Mouse (Mus musculus): ENCODE measurements around the gene Cmtm7. TPM values are rescaled to one million over a fixed set of nuclear protein-coding genes. Genes with fewer than 3 reads are reported as not detected.

Gene Cmtm7
- polyA plus RNA-seq, 1 experiment from 2014 or later: 104 TPM

- no peaks in the 10 kb centered on the region for H3K27me3 ChIP-seq (replicated peaks)
- H3K36me3 ChIP-seq: peaks cover 88% of the 10 kb centered on the region
- no peak overlapping the region for H3K4me3 ChIP-seq
- no peaks in the 10 kb centered on the region for H3K4me1 ChIP-seq (replicated peaks)
- H3K4me2 ChIP-seq: no peak overlapping the region
- H3K27ac ChIP-seq (ENCODE audit: poor library complexity, severe bottlenecking): no peak overlapping the region
- WGBS: 95% methylated on average over 7 of the region's 7 CpGs
- H3K9ac ChIP-seq: no peak overlapping the region
- H3K9me3 ChIP-seq (replicated peaks): no peaks in the 10 kb centered on the region
- no peak for ATAC-seq (ENCODE audit: insufficient number of reproducible peaks, low FRiP score)
Observed at GRCm38 (mm10) chr9:114713481-114713880, 68.2 kb downstream of the Cmtm7 start.

DNA sequence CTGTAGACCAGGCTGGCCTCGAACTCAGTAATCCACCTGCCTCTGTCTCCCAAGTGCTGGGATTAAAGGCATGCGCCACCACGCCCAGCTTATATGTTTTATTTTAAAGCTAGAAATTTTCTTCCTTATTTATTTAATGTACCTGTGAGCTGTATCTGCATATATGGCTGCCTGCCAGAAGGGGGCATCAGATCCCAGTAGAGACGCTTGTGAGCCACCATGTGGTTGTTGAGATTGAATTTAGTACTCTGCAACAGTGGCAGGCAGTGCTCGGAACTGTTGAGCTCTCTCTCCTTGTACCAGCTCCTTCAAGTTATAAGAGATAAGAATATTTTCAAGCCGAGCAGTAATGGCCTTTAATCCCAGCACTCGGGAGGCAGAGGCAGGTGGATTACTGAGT is 71.3 kb downstream of the Cmtm7 start:
- H3K9me3 ChIP-seq (replicated peaks): no peaks in the 10 kb centered on the region

GRCm38 (mm10) chr9:114707805-114708204 is 73.9 kb downstream of the Cmtm7 start:
- 77% methylated on average over 4 of the region's 4 CpGs for WGBS
- no peak overlapping the region for H3K27ac ChIP-seq (ENCODE audit: poor library complexity, severe bottlenecking)
- no peaks in the 10 kb centered on the region for H3K27me3 ChIP-seq (replicated peaks)
- no peak overlapping the region for H3K4me3 ChIP-seq
- H3K9ac ChIP-seq: no peak overlapping the region
- no peak for ATAC-seq (ENCODE audit: insufficient number of reproducible peaks, low FRiP score)
- H3K4me2 ChIP-seq: no peak overlapping the region
- peaks cover 76% of the 10 kb centered on the region for H3K36me3 ChIP-seq
- no peaks in the 10 kb centered on the region for H3K9me3 ChIP-seq (replicated peaks)
- 0 out of 2 replicates have a peak, but pooled peaks cover 3% of the 10 kb centered on the region for H3K4me1 ChIP-seq (replicated peaks)

More for the DNA sequence above, 71.3 kb downstream of the Cmtm7 start:
- no peaks in the 10 kb centered on the region for H3K27me3 ChIP-seq (replicated peaks)
- no peaks in the 10 kb centered on the region for H3K4me1 ChIP-seq (replicated peaks)
- WGBS: 71% methylated on average over 7 of the region's 7 CpGs
- H3K4me2 ChIP-seq: no peak overlapping the region
- no peak overlapping the region for H3K9ac ChIP-seq
- H3K4me3 ChIP-seq: no peak overlapping the region
- peaks cover 89% of the 10 kb centered on the region for H3K36me3 ChIP-seq
- no peak for ATAC-seq (ENCODE audit: insufficient number of reproducible peaks, low FRiP score)
- H3K27ac ChIP-seq (ENCODE audit: poor library complexity, severe bottlenecking): no peak overlapping the region

Other genes with a start within 250 kb of the Cmtm7 start
- gene Trim71, start 217.5 kb downstream of the Cmtm7 start, polyA plus RNA-seq (2016; fragmentation: Nextera tagmentation; extraction: Ambion mirVana): 0.40 and 0.63 TPM in 2 replicates
- 39.4 and 40.8 TPM in 2 replicates for gene Cnot10, start 141.7 kb downstream of the Cmtm7 start, polyA plus RNA-seq (2016; fragmentation: Nextera tagmentation; extraction: Ambion mirVana)
- 78.3 and 81.8 TPM in 2 replicates for gene Dync1li1, start 93.1 kb downstream of the Cmtm7 start, polyA plus RNA-seq (2016; fragmentation: Nextera tagmentation; extraction: Ambion mirVana)
- gene Cmtm6, start 50.7 kb downstream of the Cmtm7 start, polyA plus RNA-seq (2016; fragmentation: Nextera tagmentation; extraction: Ambion mirVana): 42.2 and 43.9 TPM in 2 replicates
- 14.9 and 16.2 TPM in 2 replicates for gene Cmtm8, start 62.3 kb upstream of the Cmtm7 start, polyA plus RNA-seq (2016; fragmentation: Nextera tagmentation; extraction: Ambion mirVana)
- gene Gpd1l, start 152.1 kb upstream of the Cmtm7 start, polyA plus RNA-seq (2016; fragmentation: Nextera tagmentation; extraction: Ambion mirVana): 15.5 and 19.3 TPM in 2 replicates
- 2.6 TPM in 2 replicates for gene Osbpl10, start 196.7 kb upstream of the Cmtm7 start, polyA plus RNA-seq (2016; fragmentation: Nextera tagmentation; extraction: Ambion mirVana)
- gene Rps27rt, start 200.9 kb upstream of the Cmtm7 start, polyA plus RNA-seq (2016; fragmentation: Nextera tagmentation; extraction: Ambion mirVana): 259 and 289 TPM in 2 replicates

Data from heart, embryonic 12.5 days (tissue).